Mouse (Mus musculus): ENCODE data around the gene Lrch1.

The Lrch1 gene

DNA sequence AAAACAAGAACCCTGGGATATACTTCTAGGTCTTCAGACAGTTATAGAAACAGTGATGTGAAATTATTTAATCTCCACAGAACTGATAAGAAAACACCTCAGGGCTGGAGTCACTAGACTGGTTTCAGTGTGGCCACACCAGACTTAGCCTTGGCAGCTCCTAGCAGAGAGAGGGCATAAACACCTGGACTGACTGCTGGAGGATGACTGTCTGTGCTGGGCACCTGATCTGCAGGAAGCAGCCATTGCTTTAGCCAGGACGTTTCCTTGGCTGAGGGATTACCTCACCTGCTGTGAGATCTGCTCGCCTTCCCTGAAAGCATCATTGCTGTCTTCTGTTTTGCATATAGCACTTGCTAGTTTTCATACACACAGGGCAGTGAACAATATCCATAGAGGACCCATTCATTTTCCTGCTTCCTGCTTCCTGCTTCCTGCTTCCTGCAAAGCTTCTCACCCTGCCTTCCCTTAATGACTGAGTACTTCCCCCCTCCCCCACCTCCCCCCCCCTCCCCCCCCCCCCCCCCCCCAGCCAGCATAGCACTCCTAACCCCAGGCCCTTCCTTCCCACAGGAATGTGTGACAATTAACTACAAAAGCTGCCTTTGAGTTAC, 101.9 kb downstream of the Lrch1 start:
- DNase-seq: no peak

DNA sequence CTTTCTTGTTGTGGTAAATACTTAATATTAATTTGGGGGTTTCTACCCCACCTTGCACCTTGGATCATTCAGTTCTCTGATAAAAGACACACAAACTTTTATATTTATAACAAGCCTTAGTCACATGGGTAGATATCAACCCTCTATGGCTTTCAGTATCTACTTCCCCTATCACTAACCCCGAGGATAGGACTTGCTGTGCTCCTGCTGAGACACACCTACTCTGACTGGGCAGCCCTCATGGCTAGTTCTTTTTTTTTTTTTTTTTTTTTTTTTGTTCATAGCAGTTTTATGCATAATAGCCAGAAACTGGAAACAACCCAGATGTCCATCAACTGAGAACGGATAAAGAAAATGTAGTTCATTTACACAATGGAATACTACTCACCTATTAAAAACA, 106.0 kb downstream of the Lrch1 start:
- DNase-seq: no peak

GRCm38 (mm10) chr14:74841297-74841696, 106.4 kb downstream of the Lrch1 start:
- no peak for DNase-seq

- DNase-seq: no peak
These were observed 106.9 kb downstream of the Lrch1 start for GRCm38 (mm10) chr14:74840820-74841219.

DNA sequence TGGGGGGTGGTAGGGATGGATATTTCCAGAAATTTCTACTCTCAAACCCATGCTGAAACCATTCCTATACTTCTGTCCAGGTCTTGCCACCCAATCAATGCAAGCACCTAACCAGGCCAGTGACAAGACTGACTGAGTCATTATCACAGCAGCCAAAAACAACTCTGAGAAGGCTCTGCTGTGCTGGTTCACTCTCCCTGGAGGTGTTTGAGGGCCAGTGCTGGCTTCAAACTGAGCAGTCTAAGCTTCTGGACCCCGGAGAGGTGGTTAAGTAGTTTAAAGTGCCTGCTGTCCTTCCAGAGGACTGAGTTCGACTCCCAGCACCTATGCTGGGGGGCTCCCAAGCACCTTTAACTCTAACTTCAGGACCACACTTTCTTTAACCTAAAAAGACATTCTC, 107.3 kb downstream of the Lrch1 start:
- DNase-seq: no peak

GRCm38 (mm10) chr14:74838816-74839215, 108.9 kb downstream of the Lrch1 start:
- DNase-seq: no peak

- no peak for DNase-seq
These were observed 112.7 kb downstream of the Lrch1 start for GRCm38 (mm10) chr14:74835010-74835409.

- DNase-seq: no peak
These were observed 113.5 kb downstream of the Lrch1 start for GRCm38 (mm10) chr14:74834215-74834614.

GRCm38 (mm10) chr14:74831653-74832052, 116.0 kb downstream of the Lrch1 start:
- no peak for DNase-seq

GRCm38 (mm10) chr14:74831050-74831449, 116.6 kb downstream of the Lrch1 start:
- no peak for DNase-seq

DNA sequence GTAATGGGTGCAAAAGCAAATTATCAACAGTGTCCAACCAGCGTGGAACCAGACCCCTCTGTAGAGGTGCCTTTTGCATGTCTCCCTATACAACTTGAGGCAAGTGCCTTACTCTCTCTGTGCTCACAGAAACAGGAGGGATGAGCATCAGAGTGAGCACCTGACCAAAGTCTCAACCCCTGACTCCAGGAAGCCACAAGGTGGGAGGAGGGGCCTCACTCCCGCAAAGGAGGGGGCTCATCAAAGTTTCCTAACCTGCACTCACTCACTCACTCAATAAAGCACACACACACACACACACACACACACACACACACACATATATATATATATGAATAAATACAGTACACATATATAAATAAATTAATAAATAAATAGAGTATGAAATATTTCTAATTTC, 117.1 kb downstream of the Lrch1 start:
- no peak for DNase-seq

GRCm38 (mm10) chr14:74822757-74823680, 124.7 kb downstream of the Lrch1 start:
- no peak for DNase-seq

- no peak for DNase-seq
These were observed 125.6 kb downstream of the Lrch1 start for GRCm38 (mm10) chr14:74822048-74822447.

DNA sequence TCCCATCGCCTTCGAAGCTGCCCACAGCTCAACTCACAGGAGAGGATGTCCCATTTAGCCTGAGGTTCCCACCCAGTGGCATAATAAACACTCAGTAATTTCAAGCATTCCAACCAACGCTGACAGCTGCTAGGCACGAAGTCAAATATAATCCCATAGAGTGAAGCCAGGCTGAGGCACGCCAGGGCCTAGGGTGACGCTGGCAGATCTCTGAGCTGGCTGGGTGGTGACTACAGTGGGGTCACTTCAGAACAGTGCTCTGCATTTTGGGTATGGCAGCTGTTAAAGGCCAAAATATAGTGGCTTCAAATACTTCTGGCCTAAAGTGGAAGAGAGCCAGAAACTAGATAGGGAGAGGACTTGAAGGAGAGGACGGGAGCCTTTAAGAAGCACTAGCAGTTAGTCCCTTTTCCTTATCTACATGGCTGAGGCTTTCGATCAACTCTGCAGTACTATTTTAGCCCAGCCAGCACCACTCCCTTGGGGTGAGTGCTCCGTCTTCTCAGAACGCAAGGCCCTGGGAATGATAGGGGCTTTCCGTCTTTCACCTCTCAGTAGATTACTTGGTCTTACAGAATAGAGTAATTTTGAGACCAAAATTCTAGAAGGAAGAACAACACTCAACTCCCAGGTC, 127.4 kb downstream of the Lrch1 start:
- no peak for DNase-seq

GRCm38 (mm10) chr14:74816705-74817104, 131.0 kb downstream of the Lrch1 start:
- DNase-seq: no peak

DNA sequence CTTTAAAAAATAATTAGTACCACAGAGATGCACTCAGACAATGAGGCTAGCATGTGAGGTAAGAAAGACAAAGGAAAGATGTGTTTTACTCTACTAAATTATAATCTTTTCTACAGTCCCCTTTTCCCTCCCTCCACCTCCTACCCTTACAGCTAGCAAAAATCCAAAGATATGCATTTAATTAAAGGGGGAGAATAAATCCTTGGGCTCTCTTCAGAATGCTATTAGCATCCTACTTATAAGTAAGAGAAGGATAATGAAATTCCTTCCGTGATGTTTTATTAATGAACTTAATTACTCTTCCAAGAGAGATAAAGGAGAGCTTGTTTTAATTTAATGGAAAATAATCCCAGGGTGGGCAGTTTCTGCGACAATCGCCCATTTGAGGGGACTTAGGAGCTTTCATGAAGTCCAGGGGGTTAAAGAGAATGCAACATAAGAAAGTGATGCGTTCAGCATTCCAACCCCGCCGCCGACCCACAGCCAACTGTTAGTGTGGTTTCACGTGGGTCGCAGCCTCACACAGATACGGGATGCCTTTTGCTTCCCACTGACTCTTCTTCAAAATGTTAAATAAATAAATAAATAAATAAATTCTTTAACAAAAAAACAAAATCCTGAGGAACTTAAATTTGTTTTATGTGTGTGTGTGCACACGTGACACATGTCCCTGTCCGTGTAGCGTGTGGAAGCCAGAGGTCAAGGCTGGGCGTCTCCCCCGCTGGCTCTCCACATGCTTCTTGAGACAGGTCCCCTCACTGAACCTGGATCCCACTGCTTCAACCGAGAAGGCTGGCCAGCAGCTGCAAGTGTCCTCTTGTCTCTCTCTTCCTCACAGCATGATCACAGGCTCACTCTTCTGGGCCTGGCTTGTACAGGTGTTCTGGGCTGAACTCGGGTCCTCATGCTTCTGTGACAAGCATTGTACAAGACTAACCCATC, 132.6 kb downstream of the Lrch1 start:
- no peak for DNase-seq

DNA sequence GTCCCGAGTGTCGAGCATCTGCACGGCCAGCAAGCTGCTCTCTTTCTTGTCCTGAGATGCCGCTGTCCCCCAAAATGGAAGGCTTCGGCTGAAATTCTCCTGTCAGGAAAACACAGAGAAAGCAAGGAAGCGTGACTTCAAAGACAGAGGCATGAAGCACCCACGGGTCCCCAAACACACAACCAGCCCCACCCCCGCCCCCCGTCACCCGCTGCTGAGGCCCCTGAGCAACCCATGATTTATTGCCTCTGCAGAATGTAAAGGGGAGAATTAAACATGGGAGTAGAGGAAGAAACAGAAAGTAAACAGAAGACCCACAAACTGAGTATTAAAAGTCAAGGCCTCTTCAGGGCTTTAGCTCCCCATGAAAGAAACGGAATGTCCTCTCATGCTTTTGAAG, 136.1 kb downstream of the Lrch1 start:
- no peak for DNase-seq

DNA sequence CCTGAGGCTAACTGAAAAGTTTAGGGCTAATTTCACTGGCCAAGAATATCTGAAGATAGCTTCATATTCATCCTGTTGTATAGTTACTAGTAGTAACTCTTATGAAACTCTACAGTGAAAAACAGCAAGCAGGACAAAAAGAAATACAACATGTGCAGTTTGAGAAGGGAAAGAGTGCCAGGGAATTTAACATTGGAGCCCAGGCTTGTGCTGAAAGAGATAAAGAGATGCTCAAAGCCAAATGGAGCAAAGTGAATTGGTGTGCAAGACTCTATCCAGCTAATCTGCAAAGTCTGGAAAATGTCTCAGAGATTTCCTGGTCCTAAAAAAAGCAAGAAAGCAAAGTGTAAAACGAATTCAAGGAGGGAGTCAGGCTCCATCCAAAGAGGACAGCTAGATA, 145.7 kb downstream of the Lrch1 start:
- DNase-seq: no peak

GRCm38 (mm10) chr14:74798063-74798890, 149.4 kb downstream of the Lrch1 start:
- DNase-seq: no peak

DNA sequence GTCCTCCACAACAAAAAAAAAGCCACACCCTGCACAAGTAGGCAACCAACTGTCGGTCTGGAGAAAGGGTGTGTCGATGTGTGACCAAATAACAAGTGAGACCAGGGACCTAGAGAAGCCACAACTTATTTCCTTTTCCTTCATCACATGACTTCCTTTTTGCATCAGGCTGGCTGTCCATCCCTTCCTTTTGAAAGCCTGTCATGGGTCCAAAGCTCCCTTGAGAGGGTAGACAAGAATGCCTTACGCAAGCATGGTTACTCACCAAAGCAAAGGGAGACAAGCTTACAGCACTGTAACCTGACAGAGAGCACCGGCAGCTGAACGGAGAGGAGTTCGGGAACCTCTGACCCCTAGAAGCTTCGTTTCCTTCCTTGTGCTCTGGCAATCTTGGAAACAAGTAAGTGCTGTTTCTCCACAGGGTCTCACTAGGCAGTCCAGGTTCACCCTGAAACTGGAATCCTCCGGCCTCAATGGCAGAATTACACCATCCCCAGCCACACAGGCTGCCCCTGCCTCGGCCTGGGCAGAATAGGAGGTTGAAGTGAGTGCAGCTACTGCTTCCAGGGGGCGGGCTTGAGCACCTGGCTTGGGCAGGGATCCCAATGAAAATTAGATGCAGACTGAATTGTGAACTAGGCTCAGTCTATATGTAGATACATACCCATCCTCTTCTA, 150.2 kb downstream of the Lrch1 start:
- no peak for DNase-seq

DNA sequence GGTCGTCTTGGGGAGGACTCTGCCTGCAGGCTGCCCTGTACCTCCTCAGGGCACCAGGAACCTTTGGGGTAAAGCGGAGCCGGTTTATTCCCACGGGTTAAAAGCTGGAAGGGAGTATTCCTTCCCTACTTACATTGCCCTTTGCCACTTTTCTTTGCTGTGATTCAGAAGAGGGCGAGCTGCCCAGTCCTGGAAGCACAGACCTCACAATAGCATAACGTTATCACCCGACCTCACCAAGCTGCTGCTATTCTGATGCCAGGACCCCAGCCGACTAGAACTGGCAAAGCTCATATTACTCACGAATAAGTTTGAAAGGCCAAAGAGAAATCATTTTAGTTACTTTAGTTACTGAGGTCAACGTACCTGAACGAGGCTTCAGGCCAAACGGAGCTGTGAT, 152.7 kb downstream of the Lrch1 start:
- no peak for DNase-seq
